Mouse (Mus musculus) c-Kit-negative CD71-positive TER-119-positive erythroid progenitor cells, embryonic 14.5 days (primary cell): ENCODE measurements around the gene Hoxd12.

ENCODE experiments used
- DNase-seq: peaks from one replicate; pipeline ENCODE4 v3.0.0-alpha.2; 2013; ENCODE audit warnings: low read depth, low spot score

The Hoxd12 gene

GRCm38 (mm10) chr2:74694066-74694465 lies 19.3 kb downstream of the Hoxd12 start:
- DNase-seq, result no peak

DNA sequence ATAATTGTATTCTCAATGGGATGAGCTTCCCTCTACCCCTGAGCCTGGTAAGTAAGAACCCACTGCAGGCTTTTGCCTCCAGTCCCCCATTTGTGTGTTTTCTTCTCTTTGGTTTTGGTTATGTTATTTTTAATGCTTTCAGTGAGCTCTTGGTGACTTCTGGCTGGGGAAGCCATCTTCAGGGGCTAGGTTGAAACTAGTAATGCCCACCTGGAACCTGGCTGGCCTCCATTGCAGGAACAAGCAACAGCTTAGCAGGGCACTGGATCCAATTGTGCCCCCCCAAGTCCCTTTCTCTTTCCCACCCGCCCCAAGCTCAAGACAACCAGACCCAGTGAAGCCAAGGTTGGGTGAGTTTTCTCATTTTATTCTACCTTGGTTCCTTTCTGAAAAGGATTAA lies 20.6 kb downstream of the Hoxd12 start:
- no peak for DNase-seq

- DNase-seq, result no peak
These were observed 21.1 kb downstream of the Hoxd12 start for GRCm38 (mm10) chr2:74695813-74696430.

GRCm38 (mm10) chr2:74696442-74697335 lies 21.9 kb downstream of the Hoxd12 start:
- no peak for DNase-seq

GRCm38 (mm10) chr2:74697567-74698121 lies 22.8 kb downstream of the Hoxd12 start, which contains the start of gene Hoxd9:
Gene Hoxd9, plus strand, starts transcription at chr2:74697727.
- no peak for DNase-seq

- no peak for DNase-seq
These were observed 23.6 kb downstream of the Hoxd12 start for GRCm38 (mm10) chr2:74698201-74699052.

GRCm38 (mm10) chr2:74699053-74699430 lies 24.2 kb downstream of the Hoxd12 start:
- no peak for DNase-seq

GRCm38 (mm10) chr2:74699664-74700545 lies 25.1 kb downstream of the Hoxd12 start:
- no peak for DNase-seq

GRCm38 (mm10) chr2:74700546-74701112 lies 25.8 kb downstream of the Hoxd12 start:
- no peak for DNase-seq

- peak; percentile 17 for DNase-seq
These were observed 27.4 kb downstream of the Hoxd12 start for GRCm38 (mm10) chr2:74701949-74702819.

- no peak for DNase-seq
These were observed 28.0 kb downstream of the Hoxd12 start for GRCm38 (mm10) chr2:74702820-74703219.

DNA sequence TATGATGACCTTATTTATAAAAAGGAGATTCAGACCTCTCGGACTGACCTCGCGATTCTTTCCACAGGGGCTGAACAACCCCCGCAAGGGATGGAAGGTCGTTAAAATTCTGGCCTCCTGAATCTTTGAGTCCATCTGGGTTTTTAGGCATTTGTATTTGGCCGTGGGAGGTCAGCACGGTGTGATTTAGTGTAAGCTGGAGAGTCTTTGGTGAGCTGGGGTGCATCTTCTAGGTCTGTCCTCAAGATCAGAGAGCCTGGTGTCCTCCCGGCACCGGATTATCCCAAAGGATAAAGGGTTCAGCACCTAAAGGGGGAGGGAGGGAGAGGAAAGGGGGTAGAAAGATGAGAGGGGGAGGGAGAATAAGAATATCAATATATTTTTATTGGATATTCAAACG lies 28.5 kb downstream of the Hoxd12 start:
- DNase-seq, result no peak

DNA sequence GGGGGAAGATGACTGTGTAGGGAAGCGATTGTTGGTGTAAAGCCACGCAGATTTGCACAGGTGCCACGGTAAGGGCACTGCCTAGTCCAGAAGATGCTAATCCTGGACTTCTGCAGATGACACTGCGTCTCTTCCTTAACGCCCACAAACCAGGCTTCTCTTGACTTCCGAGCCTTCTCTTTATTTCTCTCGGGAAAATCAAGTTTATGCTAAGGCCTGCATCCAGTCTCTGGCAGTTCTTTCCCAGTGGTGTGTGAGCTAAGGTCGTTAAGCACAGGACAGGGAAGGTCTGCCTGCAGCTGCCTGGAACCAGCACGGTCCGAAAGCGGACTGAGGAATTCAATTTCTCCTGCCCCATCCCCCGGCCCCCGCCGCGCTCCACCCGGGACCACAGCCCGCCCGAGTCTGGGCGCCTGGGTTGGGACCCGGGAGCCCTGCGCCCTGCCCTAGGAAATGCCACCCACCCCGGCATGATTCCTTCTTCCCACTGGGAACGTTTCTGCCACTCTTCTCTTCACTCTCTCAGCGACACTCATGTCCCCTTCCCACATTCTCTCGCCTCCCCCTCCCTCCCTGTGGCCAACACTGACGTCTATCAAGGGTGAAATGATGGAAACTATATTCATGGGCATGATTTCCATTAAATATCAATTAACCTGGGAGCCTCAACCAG lies 29.0 kb downstream of the Hoxd12 start:
- no peak for DNase-seq

GRCm38 (mm10) chr2:74704393-74704998 lies 29.7 kb downstream of the Hoxd12 start, which contains the start of gene Hoxd8:
Gene Hoxd8, plus strand, starts transcription at chr2:74704615.
- DNase-seq, result no peak

DNA sequence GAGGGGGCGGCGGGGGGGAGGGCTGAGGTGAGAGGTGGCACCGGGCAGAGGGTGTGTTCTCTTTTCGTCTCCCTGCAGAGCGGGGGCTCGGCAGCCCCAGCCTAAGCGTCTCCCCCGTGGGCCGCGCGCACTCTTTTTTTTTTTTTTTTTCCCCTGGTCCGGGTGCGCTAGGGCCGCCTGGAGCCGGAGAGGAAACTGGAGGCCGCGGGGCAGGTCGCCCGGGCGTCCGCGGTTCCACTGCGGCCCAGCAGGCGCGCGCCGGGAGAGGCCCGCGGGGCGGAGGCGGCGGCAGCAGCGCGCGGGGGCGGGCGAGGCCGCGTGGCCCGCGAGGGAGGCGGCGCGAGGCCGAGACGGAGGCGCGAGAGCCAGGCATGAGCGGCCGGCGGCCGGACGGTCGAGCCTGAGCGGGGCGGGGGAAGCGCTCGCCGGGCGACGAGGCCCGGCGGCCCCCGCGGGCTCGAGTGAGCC lies 30.2 kb downstream of the Hoxd12 start:
- DNase-seq, result no peak

DNA sequence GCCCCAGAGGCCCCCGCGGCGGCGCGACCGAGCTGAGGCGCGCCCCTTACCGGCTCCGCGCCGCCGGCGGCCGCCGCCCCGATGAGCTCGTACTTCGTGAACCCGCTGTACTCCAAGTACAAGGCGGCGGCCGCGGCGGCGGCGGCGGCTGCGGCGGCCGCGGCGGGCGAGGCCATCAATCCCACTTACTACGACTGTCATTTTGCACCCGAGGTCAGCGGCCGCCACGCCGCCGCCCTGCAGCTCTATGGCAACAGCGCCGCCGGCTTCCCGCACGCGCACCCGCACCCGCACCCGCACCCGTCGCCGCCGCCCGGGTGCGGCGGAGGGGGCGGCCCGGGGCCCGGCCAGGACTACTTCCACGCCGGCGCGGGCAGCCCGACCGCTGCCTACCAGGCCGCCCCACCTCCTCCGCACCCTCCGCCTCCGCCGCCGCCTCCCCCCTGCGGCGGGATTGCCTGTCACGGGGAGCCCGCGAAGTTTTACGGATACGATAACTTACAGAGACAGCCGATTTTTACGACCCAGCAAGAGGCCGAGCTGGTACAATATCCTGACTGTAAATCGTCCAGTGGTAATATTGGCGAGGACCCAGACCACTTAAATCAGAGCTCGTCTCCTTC lies 30.8 kb downstream of the Hoxd12 start:
- no peak for DNase-seq

- no peak for DNase-seq
These were observed 31.7 kb downstream of the Hoxd12 start for GRCm38 (mm10) chr2:74706393-74706960.
